Mouse (Mus musculus): ENCODE results near the gene Nhp2. TPM values are rescaled to one million over a fixed set of nuclear protein-coding genes. Genes with fewer than 3 reads are reported as not detected.

The Nhp2 gene
- total RNA-seq (2023), result 42.6 TPM

GRCm38 (mm10) chr11:51619409-51620060 lies at the start of gene Nhp2:
Gene Nhp2, plus strand, starts transcription at chr11:51619735.

DNA sequence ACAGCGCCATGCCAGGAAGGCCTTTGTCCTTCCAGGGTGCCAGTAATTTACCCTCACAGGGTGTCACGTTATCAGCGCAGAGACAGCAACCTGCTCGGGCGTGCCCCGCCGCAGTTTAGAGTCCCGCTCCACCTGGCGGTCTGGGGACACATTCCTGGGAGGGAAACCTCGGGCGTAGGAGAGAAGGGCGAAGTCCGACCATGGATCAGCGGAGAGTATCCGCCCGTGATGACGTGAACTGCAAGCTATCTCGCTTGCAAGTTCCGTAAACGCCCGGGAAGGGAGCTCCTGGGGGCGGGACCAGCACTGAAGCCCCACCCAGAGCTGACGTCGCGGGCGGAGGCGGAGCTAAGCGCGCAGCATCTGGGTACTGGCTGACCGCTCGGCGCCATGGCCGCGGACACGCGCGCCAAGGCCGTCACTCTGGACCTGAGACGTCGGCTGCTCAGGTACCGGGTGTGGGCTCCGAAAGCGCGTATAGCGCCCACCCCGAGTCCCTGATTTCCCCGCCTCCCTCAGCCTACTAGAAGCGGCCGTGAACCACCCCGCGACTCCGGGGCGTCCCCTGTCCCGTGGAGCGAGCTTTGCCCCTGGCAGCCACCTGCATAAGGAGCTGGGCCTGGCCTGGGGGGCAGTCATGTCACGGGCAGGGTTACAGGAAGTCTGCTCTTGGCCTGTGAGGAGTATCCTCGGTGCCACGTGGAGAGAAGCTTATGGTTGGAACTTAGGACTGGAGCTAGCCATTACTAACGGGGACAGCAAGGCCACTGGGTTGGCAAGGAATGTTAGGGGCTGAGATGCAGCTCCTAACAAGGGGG lies 34.9 kb upstream of the Nhp2 start, which contains the start of gene Phykpl:
Gene Phykpl (plus strand): TSS at position 327 of the 818 bp plus-strand sequence.

GRCm38 (mm10) chr11:51606447-51607095 lies 13.0 kb upstream of the Nhp2 start, which contains the start of gene Hnrnpab:
Gene Hnrnpab, minus strand, starts transcription at chr11:51606847.

GRCm38 (mm10) chr11:51635525-51636322 lies 16.2 kb downstream of the Nhp2 start, which contains the start of gene Rmnd5b:
Gene Rmnd5b, minus strand, starts transcription at chr11:51635896.

DNA sequence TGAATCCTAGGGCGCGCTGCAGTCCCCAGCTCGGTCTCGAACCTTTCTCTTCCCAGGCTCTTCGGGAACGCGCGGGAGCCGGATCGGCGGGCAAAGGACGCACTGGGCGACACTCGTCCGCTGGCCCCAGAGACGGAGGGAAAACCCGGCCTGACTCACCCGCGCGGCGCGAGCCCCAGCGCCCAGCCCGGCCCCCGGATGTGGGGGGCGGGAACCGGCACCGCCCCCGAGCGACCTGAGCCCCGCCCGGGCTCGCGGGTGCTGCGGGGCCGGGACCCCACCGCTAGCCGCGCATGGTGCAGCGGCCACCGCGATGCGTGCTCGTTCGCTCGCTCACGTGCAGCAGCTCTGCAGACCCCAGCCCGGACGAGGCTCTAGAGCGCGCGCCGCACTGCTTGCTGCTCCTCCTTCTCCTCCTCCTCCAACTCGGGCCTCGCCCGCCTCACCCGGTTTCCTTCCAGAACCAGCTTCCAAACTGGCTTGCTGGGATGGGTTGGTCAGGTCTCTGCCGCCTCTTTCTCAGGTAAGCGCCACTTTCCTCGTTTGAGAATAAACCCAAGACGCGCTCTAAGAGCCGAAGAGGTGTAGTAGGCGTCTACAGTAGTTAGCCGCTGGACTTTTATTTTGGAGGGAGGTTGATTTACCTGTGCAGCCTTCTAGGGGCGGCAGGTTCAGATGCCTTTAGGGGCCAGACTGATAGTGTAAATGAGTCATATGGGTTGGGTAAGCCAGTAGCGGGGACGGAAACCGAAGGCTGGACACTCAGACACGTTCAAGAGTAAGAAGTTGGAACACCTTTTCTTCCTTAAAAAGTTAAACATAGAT lies 31.4 kb downstream of the Nhp2 start, which contains the start of the genes N4bp3 and D930048N14Rik:
Gene N4bp3 (minus strand): TSS at position 152 of the 825 bp plus-strand sequence.
Gene D930048N14Rik (plus strand): TSS at position 264 of the 825 bp plus-strand sequence.

Other genes with a start within 250 kb of the Nhp2 start
- 10.3 TPM for gene Phykpl, start 35.0 kb upstream of the Nhp2 start, total RNA-seq (2023)
- 209 TPM for gene Hnrnpab, start 12.9 kb upstream of the Nhp2 start, total RNA-seq (2023)
- gene Rmnd5b, start 16.2 kb downstream of the Nhp2 start, total RNA-seq (2023), result 81.8 TPM
- 11.4 TPM for gene N4bp3, start 31.1 kb downstream of the Nhp2 start, total RNA-seq (2023)
- gene D930048N14Rik, start 31.2 kb downstream of the Nhp2 start, total RNA-seq (2023), result 1.9 TPM
- 4.5 TPM for gene 0610009B22Rik, start 69.1 kb downstream of the Nhp2 start, total RNA-seq (2023)
- gene Sec24a, start 143.9 kb downstream of the Nhp2 start, total RNA-seq (2023), result 45.2 TPM
- 24.4 TPM for gene Sar1b, start 144.0 kb downstream of the Nhp2 start, total RNA-seq (2023)
- gene Jade2, start 237.9 kb downstream of the Nhp2 start, total RNA-seq (2023), result 67.8 TPM

Measured in CD8-positive naive resting alpha-beta T cell, adult 57 days (primary cell).